Mouse (Mus musculus) macrophage (primary cell): Measurements from ENCODE around the gene Cxcl14. TPM values are rescaled to one million over a fixed set of nuclear protein-coding genes. Genes with fewer than 3 reads are reported as not detected.

Experiments
- H3K27ac ChIP-seq: fragments of 350-480 bp; formaldehyde crosslinking; 2 replicates; pipeline ENCODE4 v1.9.0; 2021
- H3K36me3 ChIP-seq: fragments of 350-480 bp; formaldehyde crosslinking; 2 replicates; pipeline ENCODE4 v1.9.0; 2021; ENCODE audit errors: inconsistent target
- H3K4me3 ChIP-seq: fragments of 350-480 bp; formaldehyde crosslinking; 2 replicates; pipeline ENCODE4 v1.9.0; 2021; ENCODE audit errors: inconsistent target
- H3K79me2 ChIP-seq: fragments of 350-480 bp; formaldehyde crosslinking; 2 replicates; pipeline ENCODE4 v1.9.0; 2021; ENCODE audit errors: inconsistent target
- WGBS: methylation state at CpG from one replicate; pipeline ENCODE4 v1.1.7; 2026; ENCODE audit warnings: inconsistent platforms; ENCODE audit not compliant: missing documents; 5-methylcytosine and 5-hydroxymethylcytosine counted together
- polyA plus RNA-seq: library from polyadenylated mRNA; stranded (reverse); fragments of 250-400 nt; gene quantifications from 3 replicates; pipeline ENCODE4 v1.2.4, GENCODE M21; 2018; ENCODE audit warnings: inconsistent platforms
- total RNA-seq, 78 experiments: library from RNA; depleted of rRNA; stranded (reverse); fragments of 250-400 nt; gene quantifications; 1 replicate in 9 of 78; 2 replicates in 24 of 78; 3 replicates in 43 of 78; 4 replicates in 2 of 78; pipeline ENCODE4 v1.2.4; 2018; ENCODE audit warnings: inconsistent platforms in 56 of 78

Cxcl14 gene
- 1 to 10 TPM in 1 of 26 experiments, not detected in 25; 1.9 TPM for total RNA-seq (2018; cell fraction: chromatin; rRNA removed)
- total RNA-seq (2018; cell fraction: cytosol; rRNA removed) = under 1 TPM; 0.17 to 0.72 (median 0.31) TPM
- total RNA-seq (2018; cell fraction: nucleus; rRNA removed) = 1 to 10 TPM in 1 of 26 experiments, under 1 TPM in 3, not detected in 22; 0.23 to 2.6 (median 0.37) TPM
- 0.27 to 7.5 TPM (median 0.39 TPM) in 3 replicates for polyA plus RNA-seq

DNA sequence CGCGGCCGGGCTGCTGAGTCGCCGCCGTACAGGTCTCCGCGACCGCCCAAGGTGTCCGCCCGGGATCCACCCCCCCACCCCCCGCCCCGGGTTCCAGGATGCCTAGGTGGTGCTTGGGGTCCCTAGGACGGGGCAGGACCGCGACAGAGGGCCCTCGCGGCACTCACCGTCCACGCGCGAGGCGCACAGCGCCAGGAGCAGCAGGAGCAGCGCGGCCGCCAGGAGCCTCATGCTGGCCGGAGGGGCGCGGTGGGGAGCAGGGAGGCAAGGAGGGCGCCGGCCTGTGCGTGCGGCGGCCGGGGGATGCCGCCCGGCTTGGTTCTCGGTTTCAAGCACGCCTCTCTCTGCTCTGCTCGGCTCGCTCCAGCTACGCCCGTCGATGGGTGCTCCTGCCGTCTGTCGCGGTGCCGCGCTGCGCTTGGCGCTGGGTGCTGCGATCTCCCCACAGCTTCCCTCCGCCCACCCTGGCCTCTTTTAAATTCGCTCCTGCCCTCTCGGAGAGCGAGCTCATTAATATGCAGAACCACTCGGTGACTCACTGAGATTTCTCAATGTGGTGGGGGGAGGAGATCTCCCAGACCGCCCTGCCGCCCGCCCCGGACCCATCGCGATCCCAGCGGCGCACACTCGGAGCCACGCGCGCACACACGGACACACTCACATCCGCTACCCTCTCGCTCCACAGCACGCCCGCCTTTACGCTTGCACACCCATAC, at the start of gene Cxcl14:
Gene Cxcl14, minus strand, starts transcription at position 609 of the 716 bp plus-strand sequence.
- no peak within 1 kb of the TSS for H3K4me3 ChIP-seq

DNA sequence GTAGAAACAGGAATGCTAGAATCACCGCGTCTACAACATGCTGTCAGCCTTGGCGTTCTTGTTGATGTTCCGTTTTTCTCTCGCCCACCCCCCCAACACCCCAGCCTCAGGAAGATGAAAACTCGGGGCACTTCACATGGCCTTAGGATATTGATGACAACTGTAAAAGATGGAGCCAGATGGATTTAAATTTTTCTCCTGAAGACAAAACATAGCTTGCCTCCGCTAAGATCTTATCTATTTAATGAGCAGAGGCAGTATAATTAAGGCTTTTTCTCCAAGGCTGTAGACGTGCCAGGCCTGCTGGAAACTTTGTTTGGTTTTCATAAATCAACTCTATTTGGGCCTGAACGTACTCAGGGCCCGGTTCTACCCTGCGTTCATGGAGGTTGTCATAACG, 48.0 kb upstream of the Cxcl14 start:
- Histone ChIP-seq H3K4me3 (no peak overlapping the region), H3K36me3 (no peaks in the 10 kb centered on the region), H3K79me2 (no peaks in the 10 kb centered on the region), H3K27ac (no peak overlapping the region)
- WGBS = 91% methylated on average over 11 of the region's 12 CpGs

More for the DNA sequence above, at the start of gene Cxcl14:
- WGBS = 4% methylated on average over 63 of the region's 76 CpGs
- Histone ChIP-seq H3K27ac (no peak within 1 kb of the TSS), H3K79me2 (no peaks in the 10 kb centered on the region), H3K36me3 (no peaks in the 10 kb centered on the region)

DNA sequence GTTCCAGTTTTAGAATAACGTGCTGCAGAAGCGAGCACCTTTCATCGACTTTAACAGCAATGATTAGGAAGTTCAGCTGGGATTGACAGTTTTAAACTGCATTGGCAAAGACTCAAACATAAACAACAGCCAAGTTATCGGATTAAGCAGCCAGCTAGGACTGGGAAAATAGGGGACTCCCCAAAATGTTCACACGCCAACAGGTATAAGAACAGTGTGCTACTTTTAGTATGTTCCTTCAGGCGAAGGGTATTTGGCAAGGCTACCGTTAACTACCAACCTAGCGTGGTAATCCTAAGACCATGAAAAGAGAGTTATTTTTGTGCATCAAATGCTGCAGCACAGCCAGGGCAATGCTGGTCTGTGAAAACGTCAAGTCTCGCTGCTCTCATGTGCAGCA, 46.1 kb upstream of the Cxcl14 start:
- no peaks in the 10 kb centered on the region for H3K79me2 ChIP-seq
- WGBS = 88% methylated on average over 10 of the region's 10 CpGs
- H3K36me3 ChIP-seq = no peaks in the 10 kb centered on the region
- H3K4me3 ChIP-seq = no peak overlapping the region
- no peak overlapping the region for H3K27ac ChIP-seq

DNA sequence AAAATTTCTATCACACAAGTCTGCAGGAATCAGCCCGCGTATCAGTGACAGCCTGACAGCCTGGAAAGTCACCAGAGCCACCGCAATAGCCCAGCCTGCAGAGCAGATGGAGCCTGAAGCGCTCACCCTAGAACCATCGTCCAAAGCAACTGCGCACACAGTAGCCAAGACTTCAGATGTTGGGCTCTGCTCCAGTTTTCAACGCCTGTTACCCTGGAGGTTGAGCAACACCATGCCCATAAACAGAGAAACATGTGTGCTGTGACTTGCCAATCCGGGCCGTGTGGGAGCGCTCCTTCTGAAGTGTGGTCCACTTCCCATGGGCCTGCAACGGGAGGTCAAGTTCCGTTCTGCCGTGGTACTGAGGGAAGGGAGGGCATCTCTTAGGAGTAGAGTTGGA, 44.2 kb upstream of the Cxcl14 start:
- H3K79me2 ChIP-seq = no peaks in the 10 kb centered on the region
- no peak overlapping the region for H3K4me3 ChIP-seq
- 90% methylated on average over 13 of the region's 13 CpGs for WGBS
- H3K36me3 ChIP-seq = no peaks in the 10 kb centered on the region
- H3K27ac ChIP-seq = no peak overlapping the region

DNA sequence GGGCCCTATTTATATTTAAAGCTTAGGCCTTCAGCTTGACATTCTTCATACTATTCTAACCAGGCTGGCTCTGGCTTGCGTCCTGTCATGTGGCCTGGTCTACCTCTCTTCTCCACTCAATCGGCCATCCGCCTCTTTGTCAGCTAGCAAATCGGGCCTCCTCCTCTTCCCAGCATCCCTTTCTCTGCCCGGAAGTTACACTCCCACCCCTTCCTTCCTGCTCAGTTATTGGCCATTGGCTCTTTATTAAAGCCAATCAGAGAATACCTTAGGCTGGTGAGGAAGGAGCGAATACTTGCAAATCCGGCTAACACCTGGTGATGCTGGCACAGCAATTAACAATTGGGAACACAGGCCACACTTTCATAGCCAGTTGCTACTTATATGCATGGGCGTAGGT, 43.5 kb upstream of the Cxcl14 start:
- no peaks in the 10 kb centered on the region for H3K79me2 ChIP-seq
- H3K27ac ChIP-seq = no peak overlapping the region
- H3K4me3 ChIP-seq = no peak overlapping the region
- WGBS = 87% methylated on average over 8 of the region's 8 CpGs
- H3K36me3 ChIP-seq = no peaks in the 10 kb centered on the region

DNA sequence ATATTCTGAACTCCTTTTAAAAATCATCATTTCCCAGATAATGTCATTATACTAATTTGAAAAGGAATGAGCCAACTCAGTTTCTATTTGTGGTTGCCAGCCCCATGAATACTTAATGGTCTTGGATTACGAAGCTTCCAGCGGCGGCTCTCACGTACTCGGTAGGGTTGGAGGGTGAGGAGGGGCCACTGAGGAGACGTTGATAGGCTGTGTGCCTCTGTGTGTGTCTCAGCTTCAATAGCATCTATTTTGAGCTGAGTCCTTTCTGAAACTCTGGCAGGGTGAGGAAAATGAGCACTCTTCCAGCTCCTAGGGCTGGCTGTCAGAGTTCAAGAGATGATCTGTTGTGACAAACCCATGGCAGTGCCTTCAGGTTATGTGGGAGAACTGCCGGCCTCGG, 40.6 kb upstream of the Cxcl14 start:
- Histone ChIP-seq H3K36me3 (no peaks in the 10 kb centered on the region), H3K27ac (no peak overlapping the region), H3K79me2 (no peaks in the 10 kb centered on the region), H3K4me3 (no peak overlapping the region)
- WGBS = 67% methylated on average over 8 of the region's 8 CpGs

DNA sequence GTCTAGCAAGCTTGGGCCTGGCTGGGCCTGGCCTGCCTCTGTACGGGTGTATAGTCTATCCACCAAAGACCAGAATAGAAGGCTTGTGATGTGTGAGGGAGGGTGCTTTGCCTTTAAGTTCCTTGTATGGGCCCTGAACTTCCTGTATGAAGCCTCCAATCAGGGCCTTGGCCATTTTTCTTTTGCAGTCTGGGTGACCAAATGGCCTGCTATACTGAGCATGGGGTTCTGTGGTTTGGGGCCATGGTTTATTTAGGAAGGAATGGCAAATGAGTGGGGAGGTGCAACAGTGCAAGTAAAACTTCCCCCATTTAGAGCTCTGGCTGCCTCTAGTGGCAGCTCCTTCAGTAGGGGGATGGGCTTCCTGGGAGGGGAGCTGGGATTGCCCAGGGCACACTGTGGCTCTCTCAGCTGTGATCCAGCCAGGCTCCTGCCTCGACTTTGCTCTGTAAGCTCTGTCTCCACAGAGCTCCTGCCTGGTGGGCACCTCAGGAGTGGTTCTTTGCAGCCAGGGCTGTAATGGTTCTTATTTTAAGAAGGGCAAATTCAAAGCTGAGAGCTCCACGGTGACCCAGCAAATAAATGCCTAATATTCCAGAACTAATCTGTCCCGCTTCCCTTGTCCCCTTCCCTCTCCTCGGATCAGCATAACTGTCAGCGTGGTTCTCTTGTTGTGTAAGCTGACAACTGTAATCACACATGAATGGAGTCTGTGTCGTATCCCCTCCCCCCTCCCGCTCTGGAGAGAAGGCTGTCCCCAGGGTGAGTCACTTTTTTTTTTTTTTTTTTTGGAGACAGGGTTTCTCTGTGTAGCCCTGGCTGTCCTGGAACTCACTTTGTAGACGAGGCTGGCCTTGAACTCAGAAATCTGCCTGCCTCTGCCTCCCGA, 38.7 kb upstream of the Cxcl14 start:
- H3K27ac ChIP-seq = 0 out of 2 replicates have a peak overlapping the region, but pooled peaks have one; percentile 5
- no peak overlapping the region for H3K4me3 ChIP-seq
- H3K79me2 ChIP-seq = no peaks in the 10 kb centered on the region
- WGBS = 73% methylated on average over 10 of the region's 10 CpGs
- H3K36me3 ChIP-seq = no peaks in the 10 kb centered on the region

DNA sequence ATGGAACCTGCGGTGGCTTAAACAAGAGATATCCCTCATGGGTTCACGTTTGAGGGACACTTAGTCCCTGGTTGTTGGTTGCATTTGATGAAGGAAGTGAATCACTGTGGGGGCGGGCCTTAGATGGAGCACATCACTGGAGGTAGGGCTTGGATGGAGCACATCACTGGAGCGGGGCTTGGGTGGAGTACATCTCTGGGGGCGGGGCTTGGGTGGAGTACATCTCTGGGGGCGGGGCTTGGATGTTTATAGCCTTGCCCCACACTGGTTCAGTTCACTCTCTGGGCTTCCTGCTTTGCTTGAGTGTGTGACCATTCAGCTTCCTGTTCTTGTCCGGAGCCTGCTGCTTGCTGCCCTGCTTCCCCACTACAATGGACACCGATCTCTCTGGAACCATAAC, 37.9 kb upstream of the Cxcl14 start:
- Histone ChIP-seq H3K27ac (0 out of 2 replicates have a peak overlapping the region, but pooled peaks have one; percentile 5), H3K79me2 (no peaks in the 10 kb centered on the region), H3K36me3 (no peaks in the 10 kb centered on the region), H3K4me3 (no peak overlapping the region)
- 79% methylated on average over 8 of the region's 8 CpGs for WGBS

DNA sequence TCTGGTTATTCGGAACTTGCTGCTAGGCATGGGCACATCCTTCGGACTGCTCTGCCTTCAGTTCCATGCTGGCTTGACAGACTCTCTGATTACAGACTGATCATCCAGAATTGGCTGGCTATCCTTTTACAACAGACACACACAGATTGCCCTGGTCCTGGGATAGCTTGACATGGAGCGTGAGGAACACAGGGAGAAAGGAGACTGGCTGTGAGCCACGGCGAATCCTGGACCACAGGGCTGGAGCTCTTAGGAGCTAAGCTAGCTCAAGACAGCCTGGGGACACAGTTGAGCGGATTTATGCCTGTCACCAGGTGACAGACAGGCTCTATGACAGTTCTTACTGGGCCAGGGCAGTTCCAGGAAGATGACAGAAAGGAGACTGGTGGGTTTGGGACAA, 36.0 kb upstream of the Cxcl14 start:
- 84% methylated on average over 6 of the region's 6 CpGs for WGBS
- no peak overlapping the region for H3K27ac ChIP-seq
- H3K36me3 ChIP-seq = no peaks in the 10 kb centered on the region
- no peaks in the 10 kb centered on the region for H3K79me2 ChIP-seq
- no peak overlapping the region for H3K4me3 ChIP-seq

DNA sequence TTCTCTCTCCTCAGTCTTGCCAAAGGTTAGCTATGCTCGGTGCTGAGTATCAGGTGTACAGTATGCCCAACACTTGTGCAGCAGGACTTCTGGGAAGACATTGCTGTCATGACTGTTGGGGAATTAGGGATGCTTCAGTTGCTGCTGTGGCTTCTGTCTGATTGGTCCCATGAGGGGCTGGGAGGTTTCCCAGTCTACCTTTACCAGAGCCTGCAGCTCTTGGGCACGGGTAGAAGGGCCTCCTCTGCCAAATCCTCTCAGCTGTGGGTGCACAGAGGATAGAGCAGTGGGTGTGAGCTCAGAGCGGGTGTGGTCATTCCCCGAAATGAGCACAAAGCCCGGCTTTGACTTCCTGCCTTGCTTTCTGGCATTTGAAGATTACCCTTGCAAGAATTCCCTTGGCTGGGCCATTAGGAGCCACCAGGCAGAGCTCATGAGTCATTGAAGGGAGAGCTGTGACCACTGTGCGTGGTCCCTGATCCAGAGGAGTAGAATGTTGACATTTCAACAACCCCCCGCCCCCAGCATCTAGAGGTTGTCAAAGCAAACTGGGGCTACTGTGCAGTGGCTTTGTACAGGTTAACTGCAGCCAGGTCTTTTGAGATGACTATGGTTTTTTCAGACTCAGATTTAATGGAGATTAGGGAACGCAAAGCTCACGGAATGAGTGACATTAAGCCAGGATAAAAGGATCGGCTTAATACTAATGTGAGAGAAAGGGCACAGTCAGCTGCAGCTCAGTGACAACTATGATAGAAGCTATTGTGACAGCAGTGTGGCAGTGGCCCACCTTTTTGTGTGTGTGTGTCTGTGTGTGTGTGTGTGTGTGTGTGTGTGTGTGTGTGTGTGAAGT, 34.5 kb upstream of the Cxcl14 start:
- H3K79me2 ChIP-seq = no peaks in the 10 kb centered on the region
- H3K27ac ChIP-seq = no peak overlapping the region
- no peaks in the 10 kb centered on the region for H3K36me3 ChIP-seq
- WGBS = 72% methylated on average over 10 of the region's 10 CpGs
- no peak overlapping the region for H3K4me3 ChIP-seq

DNA sequence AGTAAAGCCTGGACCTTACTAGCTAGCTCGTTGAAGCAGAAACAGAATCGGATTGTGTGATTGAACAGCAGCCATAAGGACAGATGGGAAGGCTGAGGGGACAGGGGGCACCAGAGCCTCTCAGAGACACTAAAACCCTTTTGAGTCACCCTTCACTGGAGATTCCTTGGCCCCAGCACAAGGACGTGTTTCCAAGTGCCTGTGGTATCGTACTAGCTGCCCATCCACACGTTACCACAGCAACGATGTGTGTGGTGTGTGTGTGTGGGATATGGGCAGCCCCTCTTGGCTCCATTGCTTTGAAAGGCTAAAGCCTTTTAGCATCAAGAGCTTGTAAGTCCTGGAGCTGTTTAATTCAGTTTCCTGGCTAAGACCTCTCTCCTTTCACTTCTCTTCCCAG, 33.4 kb upstream of the Cxcl14 start:
- H3K4me3 ChIP-seq = no peak overlapping the region
- H3K79me2 ChIP-seq = no peaks in the 10 kb centered on the region
- H3K27ac ChIP-seq = no peak overlapping the region
- WGBS = 95% methylated on average over 6 of the region's 6 CpGs
- H3K36me3 ChIP-seq = no peaks in the 10 kb centered on the region

DNA sequence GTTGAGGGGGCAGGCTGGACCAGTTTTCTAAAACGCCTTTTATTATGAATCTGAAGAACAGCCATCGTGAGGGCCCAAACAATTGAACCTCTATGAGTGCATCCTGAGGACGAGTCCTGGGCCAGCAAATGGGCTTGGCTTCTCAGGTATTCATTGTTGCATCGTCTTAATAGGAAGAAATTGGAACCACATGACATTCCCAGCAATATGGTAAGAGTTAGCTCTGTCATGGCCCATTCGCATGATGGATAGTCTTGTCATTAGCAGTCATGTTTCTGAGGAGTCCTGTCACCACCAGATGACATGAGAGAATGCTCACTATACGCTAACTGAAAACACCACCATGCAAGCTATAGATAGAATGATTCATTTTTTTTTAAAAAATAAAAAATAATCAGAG, 32.8 kb upstream of the Cxcl14 start:
- Histone ChIP-seq H3K4me3 (no peak overlapping the region), H3K27ac (no peak overlapping the region), H3K79me2 (no peaks in the 10 kb centered on the region), H3K36me3 (no peaks in the 10 kb centered on the region)
- WGBS = 89% methylated on average over 6 of the region's 6 CpGs

DNA sequence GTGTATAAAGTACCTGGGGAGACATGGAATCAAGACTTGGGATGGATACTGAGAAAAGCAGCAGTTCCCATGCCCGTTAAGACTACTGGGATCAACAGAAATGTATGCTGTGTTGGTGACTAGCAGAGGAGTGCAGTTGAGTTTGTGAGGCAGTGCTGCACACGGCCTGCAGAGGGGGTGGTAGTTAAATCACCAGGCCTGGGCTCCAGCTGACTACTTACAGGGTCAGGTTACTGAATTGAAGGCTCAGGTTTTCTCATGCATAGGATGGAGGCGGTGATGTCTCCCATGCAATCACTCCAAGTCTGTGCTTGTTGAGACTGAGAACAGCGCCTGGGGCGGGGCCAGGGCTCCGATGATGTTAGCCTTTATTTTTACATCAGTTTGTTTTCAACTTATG, 31.4 kb upstream of the Cxcl14 start:
- no peak overlapping the region for H3K4me3 ChIP-seq
- H3K36me3 ChIP-seq = no peaks in the 10 kb centered on the region
- 56% methylated on average over 6 of the region's 6 CpGs for WGBS
- no peaks in the 10 kb centered on the region for H3K79me2 ChIP-seq
- no peak overlapping the region for H3K27ac ChIP-seq

DNA sequence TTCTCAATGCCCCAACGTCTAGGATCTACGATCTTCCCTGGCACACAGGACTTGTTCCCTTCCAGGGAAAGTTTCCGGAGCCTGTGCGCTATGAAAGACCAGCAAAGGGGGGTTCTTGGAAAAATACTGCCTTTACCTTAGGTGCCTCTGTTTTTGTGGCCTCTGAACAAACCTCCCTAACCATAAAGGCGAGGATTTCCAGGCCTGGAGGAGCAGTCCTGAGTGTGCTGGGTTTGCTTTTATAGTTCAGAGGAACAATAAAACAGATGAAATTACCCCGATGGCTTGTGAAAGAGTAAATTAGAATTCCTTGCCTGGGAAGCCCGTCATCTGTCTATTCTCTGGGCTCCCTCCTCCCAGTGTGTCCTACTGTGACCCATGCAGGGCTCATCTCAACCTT, 25.3 kb upstream of the Cxcl14 start:
- WGBS = 73% methylated on average over 7 of the region's 7 CpGs
- H3K4me3 ChIP-seq = no peak overlapping the region
- no peaks in the 10 kb centered on the region for H3K79me2 ChIP-seq
- H3K36me3 ChIP-seq = no peaks in the 10 kb centered on the region
- H3K27ac ChIP-seq = no peak overlapping the region
